Mouse (Mus musculus) hindbrain, embryonic 11.5 days (tissue): ENCODE data around the gene Cyp4f40. TPM values are rescaled to one million over a fixed set of nuclear protein-coding genes. Genes with fewer than 3 reads are reported as not detected.
"Not testable (repeated sequence)": the region's sequence is repeated elsewhere in the genome, so short reads cannot be mapped to it uniquely, and the experiment has no call there.

Experiments used
- ATAC-seq: fragments of 200-750 bp; cut with Nextera tagmentation; 2 replicates; pipeline ENCODE4 v1.8.0; 2017; ENCODE audit warnings: mild to moderate bottlenecking, moderate TSS enrichment, moderate library complexity; ENCODE audit not compliant: low FRiP score
- DNase-seq: peaks from one replicate; pipeline ENCODE4 v3.0.0-alpha.2; 2015; ENCODE audit warnings: low spot score
- H3K27ac ChIP-seq: fragments of 300-500 bp; sonication (generic); 2 replicates; pipeline ENCODE4 v1.5.1; 2014; ENCODE audit warnings: mild to moderate bottlenecking, low read depth, low read length
- H3K27me3 ChIP-seq: fragments of 300-500 bp; sonication (generic); 2 replicates; pipeline ENCODE4 v1.6.1; 2014; ENCODE audit warnings: mild to moderate bottlenecking, low read length, moderate library complexity, mixed read lengths; ENCODE audit not compliant: control insufficient read depth, insufficient read depth
- H3K36me3 ChIP-seq: fragments of 300-500 bp; sonication (generic); 2 replicates; pipeline ENCODE4 v1.6.1; 2014; ENCODE audit warnings: mild to moderate bottlenecking, low read length, moderate library complexity, mixed read lengths; ENCODE audit not compliant: control insufficient read depth, insufficient read depth
- H3K4me1 ChIP-seq: fragments of 300-500 bp; sonication (generic); replicated peaks from 2 replicates; pipeline ENCODE4 v1.6.1; 2014; ENCODE audit warnings: low read length, mixed read lengths; ENCODE audit not compliant: control insufficient read depth, insufficient read depth
- H3K4me2 ChIP-seq: fragments of 300-500 bp; sonication (generic); replicated peaks from 2 replicates; pipeline ENCODE4 v1.6.1; 2014; ENCODE audit warnings: mild to moderate bottlenecking, low read depth, low read length
- H3K4me3 ChIP-seq: fragments of 300-500 bp; sonication (generic); 2 replicates; pipeline ENCODE4 v1.5.1; 2014; ENCODE audit warnings: low read depth, low read length
- H3K9ac ChIP-seq: fragments of 300-500 bp; sonication (generic); 2 replicates; pipeline ENCODE4 v1.6.1; 2014; ENCODE audit warnings: low read depth, low read length
- H3K9me3 ChIP-seq: fragments of 300-500 bp; sonication (generic); 2 replicates; pipeline ENCODE4 v1.6.1; 2016; ENCODE audit warnings: low read length; ENCODE audit not compliant: control insufficient read depth
- WGBS: fragments of 180-500 bp; shearing (Covaris S2); extraction: QIAGEN DNeasy Blood & Tissue Kit; methylation state at CpG from one replicate; pipeline ENCODE4 v1.1.7; 2014; 5-methylcytosine and 5-hydroxymethylcytosine counted together
- polyA plus RNA-seq: library from polyadenylated mRNA; unstranded; fragments of >200 nt; fragmentation: Nextera tagmentation; extraction: Ambion mirVana; gene quantifications from 2 replicates; pipeline ENCODE4 v1.2.1, GENCODE M21; 2014

Cyp4f40 gene
- polyA plus RNA-seq = not detected in 2 replicates

DNA sequence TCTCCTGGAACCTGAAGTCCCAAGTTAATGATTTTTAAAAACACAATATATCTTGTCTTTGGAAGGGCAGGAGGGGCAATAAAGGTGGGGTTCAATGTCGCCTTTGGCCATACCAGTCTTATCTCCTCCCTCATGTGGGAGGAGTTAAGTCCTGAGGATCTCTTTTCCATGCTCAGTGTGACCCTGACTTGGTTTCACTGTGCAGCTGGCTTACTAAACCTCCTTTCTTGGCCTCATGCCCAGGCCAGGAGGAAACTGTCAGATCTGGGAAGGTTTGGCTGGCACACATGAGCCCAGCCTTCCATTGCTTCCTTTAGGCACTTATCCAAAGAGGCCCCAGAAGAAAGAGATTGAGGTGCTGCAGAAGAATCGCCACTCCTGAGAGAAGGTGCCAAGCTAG lies at the start of gene Cyp4f40:
Cyp4f40 (plus strand) TSS at position 189 of the 400 bp plus-strand sequence.
- no peak within 1 kb of the TSS for H3K4me3 ChIP-seq
- no peak for DNase-seq
- H3K4me1 ChIP-seq = no peaks in the 10 kb centered on the region
- H3K36me3 ChIP-seq = no peaks in the 10 kb centered on the region
- H3K27ac ChIP-seq = no peak within 1 kb of the TSS
- no peak within 1 kb of the TSS for H3K4me2 ChIP-seq
- H3K9me3 ChIP-seq = no peaks in the 10 kb centered on the region
- no peak for ATAC-seq
- 64% methylated on average over 2 of the region's 2 CpGs for WGBS
- no peaks in the 10 kb centered on the region for H3K27me3 ChIP-seq
- no peak within 1 kb of the TSS for H3K9ac ChIP-seq

DNA sequence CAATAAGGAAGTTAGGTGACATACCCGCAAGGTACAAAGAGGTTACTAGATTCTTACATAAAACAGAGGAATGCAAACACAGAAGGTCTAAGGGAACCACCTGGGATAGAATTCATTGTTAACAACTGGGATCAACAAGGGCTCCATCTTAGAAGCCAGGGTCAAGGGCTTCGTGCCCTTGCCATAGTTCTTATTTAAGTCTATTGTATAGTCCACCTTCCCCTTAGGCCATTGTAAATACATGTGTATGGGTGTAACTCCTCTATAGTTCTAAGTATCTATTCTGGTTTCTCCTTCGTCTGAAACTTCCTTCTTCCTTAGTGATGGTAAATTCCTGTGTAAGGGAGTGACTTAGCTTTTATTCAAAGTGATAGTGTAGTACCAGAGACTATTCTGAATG lies 48.5 kb upstream of the Cyp4f40 start:
- H3K27ac ChIP-seq, H3K4me2 ChIP-seq, H3K27me3 ChIP-seq, H3K36me3 ChIP-seq, DNase-seq, H3K4me1 ChIP-seq, H3K4me3 ChIP-seq, ATAC-seq, H3K9ac ChIP-seq, H3K9me3 ChIP-seq: not testable (repeated sequence)
- whole genome bisulfite sequencing = 88% methylated on average over 3 of the region's 3 CpGs

DNA sequence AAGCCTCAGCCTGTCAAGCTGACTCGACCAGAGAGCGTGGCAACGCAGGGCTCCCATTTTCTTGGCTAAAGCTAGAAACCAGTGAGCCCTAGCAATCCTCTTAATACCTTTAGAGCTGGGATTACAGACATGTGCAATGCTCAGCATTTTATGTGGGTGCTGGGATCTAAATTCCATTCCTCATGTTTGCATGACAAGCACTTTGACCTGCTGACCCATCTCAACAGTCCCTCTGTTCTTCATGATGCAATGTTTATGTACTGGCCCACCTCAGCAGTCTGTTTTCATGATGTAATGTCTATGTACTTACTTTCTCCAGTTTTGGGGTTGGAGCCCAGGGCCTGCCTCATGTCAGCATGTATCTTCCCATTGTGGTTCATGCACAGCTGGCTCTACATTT lies 47.8 kb upstream of the Cyp4f40 start:
- Histone ChIP-seq H3K9me3 (no peaks in the 10 kb centered on the region), H3K4me1 (no peaks in the 10 kb centered on the region), H3K9ac (no peak overlapping the region), H3K4me3 (no peak overlapping the region), H3K27me3 (no peaks in the 10 kb centered on the region), H3K4me2 (no peak overlapping the region), H3K27ac (no peak overlapping the region), H3K36me3 (no peaks in the 10 kb centered on the region)
- whole genome bisulfite sequencing = 86% methylated on average over 3 of the region's 3 CpGs
- ATAC-seq = no peak
- DNase-seq = no peak

DNA sequence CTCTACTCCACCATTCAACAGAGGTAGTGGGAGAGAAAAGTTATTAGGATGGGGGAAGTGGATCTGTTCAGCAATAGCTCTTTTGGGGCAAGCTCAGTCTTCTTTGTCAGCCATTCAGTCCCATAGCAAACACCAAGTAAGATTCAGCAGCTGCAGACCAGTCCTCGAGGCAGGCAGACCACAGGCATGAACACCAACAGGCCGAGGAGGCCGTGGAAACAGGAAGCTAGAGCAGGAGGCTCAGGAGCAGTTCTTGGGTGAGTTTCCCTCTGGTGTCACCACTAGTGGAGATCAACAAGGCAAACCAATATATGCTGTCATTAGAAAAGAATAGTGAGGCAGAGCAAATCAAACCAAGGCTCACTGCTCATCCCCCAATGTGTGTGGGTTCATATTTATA lies 46.3 kb upstream of the Cyp4f40 start:
- WGBS = 84% methylated on average over 3 of the region's 3 CpGs
- no peaks in the 10 kb centered on the region for H3K36me3 ChIP-seq
- no peak overlapping the region for H3K4me3 ChIP-seq

DNA sequence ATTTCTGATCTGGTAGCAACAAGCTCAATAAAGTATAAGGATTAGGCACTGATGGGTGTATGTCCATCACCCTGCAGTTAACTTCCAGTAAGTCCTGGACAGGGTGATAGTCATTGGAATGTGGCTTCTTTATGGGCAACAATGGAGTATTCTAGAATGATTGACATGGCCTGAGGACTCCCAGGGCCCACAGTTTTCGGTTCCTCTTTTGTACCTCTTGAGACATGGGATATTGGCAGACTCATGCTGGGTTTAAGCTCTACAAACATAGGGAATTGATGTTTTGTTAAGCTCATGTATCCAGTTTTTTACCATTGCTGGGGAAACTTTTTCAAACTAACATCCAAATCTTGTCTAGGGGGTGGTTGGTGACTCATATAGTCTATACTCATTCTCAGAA lies 41.4 kb upstream of the Cyp4f40 start:
- Histone ChIP-seq H3K9ac (no peak overlapping the region), H3K9me3 (no peaks in the 10 kb centered on the region), H3K4me1 (no peaks in the 10 kb centered on the region), H3K27me3 (no peaks in the 10 kb centered on the region), H3K4me3 (no peak overlapping the region), H3K27ac (no peak overlapping the region), H3K36me3 (no peaks in the 10 kb centered on the region), H3K4me2 (no peak overlapping the region)
- DNase-seq = no peak
- WGBS = 64% methylated on average over 1 of the region's 1 CpGs
- ATAC-seq = no peak

More for the DNA sequence above, 46.3 kb upstream of the Cyp4f40 start:
- no peak overlapping the region for H3K27ac ChIP-seq
- H3K4me2 ChIP-seq = no peak overlapping the region
- no peak overlapping the region for H3K9ac ChIP-seq
- DNase-seq (no peak), ATAC-seq (no peak)
- no peaks in the 10 kb centered on the region for H3K4me1 ChIP-seq
- no peaks in the 10 kb centered on the region for H3K9me3 ChIP-seq
- no peaks in the 10 kb centered on the region for H3K27me3 ChIP-seq

DNA sequence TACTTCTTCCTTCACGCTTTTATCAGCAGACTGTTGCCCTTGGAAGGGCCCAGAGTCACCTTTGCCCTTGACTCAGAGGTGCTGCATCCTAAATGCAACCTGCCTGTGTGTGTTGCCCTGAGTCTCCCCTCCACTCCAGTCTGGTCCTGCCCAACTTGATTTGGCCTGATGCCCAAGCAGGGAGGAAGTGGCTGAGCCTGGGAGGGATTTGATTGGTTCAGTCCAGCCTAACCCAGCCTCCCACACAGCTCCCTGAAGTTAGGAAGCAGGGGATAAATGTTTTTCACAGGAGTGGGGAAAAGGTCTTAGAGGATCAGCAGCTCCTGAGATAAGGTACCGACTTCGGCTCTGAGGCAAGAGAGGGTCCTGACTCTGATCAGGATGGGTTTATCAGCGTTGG lies 37.7 kb upstream of the Cyp4f40 start, which contains the start of gene Cyp4f37:
Cyp4f37 (plus strand) TSS at position 292 of the 400 bp plus-strand sequence.
- not testable (repeated sequence) for H3K9ac ChIP-seq, H3K4me2 ChIP-seq, DNase-seq, H3K4me1 ChIP-seq, H3K36me3 ChIP-seq, H3K4me3 ChIP-seq, H3K9me3 ChIP-seq, ATAC-seq, H3K27ac ChIP-seq, H3K27me3 ChIP-seq
- 78% methylated on average over 4 of the region's 4 CpGs for WGBS

DNA sequence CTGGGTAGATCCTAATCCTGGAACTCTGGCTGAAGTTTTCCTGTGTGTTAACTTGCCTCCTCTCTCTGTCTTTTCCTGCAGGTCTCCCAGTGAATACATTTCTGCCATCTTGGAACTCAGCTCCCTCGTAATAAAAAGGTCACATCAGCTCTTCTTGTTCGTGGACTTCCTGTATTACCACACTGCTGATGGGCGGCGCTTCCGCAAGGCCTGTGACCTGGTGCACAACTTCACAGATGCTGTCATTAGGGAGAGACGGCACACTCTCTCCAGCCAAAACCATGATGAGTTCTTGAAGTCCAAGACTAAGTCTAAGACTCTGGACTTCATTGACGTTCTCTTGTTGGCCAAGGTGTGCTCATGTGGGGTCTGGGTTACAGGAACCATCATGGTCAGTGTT lies 29.0 kb upstream of the Cyp4f40 start:
- WGBS = 91% methylated on average over 7 of the region's 7 CpGs
- not testable (repeated sequence) for H3K4me3 ChIP-seq, H3K27me3 ChIP-seq, H3K36me3 ChIP-seq, H3K27ac ChIP-seq, H3K4me2 ChIP-seq, DNase-seq, ATAC-seq, H3K9ac ChIP-seq, H3K9me3 ChIP-seq, H3K4me1 ChIP-seq

DNA sequence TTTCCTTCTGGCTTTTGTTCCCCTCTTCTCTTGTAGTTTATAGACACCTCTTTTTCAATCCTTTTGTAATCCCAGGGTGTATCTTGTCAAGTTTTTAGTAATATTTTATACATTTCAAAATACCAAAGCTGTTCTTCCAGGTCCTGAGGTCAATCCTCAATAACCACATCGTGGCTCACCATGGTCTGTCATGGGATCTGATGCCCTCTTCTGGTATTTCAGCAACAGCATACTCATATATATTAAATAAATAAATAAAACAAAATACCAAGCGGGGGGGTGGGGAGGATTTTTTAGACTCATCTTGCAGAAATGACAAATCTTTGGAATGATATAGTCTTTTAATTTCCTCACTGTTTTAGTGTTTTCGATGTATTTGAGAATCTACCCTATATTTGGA lies 26.8 kb upstream of the Cyp4f40 start:
- ATAC-seq (no peak), DNase-seq (no peak)
- no peak overlapping the region for H3K27ac ChIP-seq
- H3K4me1 ChIP-seq = no peaks in the 10 kb centered on the region
- H3K27me3 ChIP-seq = no peaks in the 10 kb centered on the region
- H3K36me3 ChIP-seq = no peaks in the 10 kb centered on the region
- no peak overlapping the region for H3K4me2 ChIP-seq
- WGBS = 81% methylated on average over 3 of the region's 3 CpGs
- no peaks in the 10 kb centered on the region for H3K9me3 ChIP-seq
- no peak overlapping the region for H3K4me3 ChIP-seq
- H3K9ac ChIP-seq = no peak overlapping the region

DNA sequence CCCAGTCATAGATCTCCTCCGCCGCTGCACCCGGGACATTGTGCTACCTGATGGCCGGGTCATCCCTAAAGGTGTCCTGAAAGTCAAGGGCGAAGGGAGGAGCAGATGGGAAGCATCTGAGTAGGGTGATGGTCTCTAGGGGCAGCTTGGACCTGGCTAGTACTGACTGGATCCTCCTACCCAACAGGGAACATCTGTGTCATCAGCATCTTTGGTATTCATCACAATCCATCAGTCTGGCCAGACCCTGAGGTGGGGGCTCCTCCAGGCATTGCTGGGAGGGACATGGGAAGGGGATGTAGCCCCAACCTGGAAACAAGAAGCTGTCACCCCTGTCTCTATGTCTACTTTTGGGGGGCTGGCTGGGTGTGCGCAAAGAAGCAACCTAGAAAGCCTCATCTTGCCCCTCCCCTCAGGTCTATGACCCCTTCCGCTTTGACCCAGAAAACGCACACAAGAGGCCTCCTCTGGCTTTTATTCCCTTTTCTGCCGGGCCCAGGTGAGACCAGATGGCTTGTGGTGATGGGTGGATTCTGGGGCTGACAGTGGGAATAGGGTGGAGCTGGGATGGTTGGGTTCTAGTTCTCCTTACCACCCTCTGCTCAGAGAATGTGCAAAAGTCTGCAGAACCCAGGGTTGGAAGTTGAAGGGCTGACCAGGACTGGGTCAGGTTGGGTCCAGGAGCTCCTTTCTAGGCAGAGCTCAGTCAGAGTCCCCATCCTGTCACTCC lies 24.3 kb upstream of the Cyp4f40 start:
- not testable (repeated sequence) for DNase-seq, H3K36me3 ChIP-seq, H3K9me3 ChIP-seq, H3K27ac ChIP-seq, H3K27me3 ChIP-seq, H3K4me1 ChIP-seq
- Histone ChIP-seq H3K9ac (peak overlapping the region; percentile 56; the same call in 1 of the 2 replicates), H3K4me3 (peak overlapping the region; percentile 31), H3K4me2 (peak overlapping the region; percentile 55)
- ATAC-seq = peak; percentile 25
- WGBS = 84% methylated on average over 9 of the region's 9 CpGs
